Mouse (Mus musculus): Measurements from ENCODE around the gene Pkd1l1. TPM values are rescaled to one million over a fixed set of nuclear protein-coding genes. Genes with fewer than 3 reads are reported as not detected.

The Pkd1l1 gene
- total RNA-seq, 1 experiment = 0.58 TPM

DNA sequence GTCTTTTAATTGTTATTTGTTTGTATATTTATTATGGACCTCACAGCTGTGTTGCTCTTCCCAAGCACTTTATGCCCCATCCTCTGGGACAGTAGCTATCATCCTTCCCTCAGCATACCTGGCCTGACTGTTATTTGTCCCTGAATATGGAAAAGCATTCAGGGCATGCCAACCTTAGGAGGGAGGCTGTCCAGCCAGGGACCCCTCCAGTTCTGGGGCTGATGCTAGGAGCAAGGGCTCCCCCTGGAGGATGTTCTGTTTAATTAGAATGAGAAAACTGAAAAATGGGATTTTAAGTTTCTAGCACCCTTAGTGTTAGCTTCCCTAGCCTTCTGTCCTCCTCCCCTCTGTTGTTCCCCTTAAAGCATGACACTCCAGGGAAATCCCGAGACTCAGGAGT, 17.4 kb downstream of the Pkd1l1 start:
- Histone ChIP-seq H3K27ac (ENCODE audit: insufficient read depth, low read depth, low read length, poor library complexity, severe bottlenecking) (no peak overlapping the region), H3K9me3 (ENCODE audit: control insufficient read depth, insufficient read depth, low read depth, low read length) (no peaks in the 10 kb centered on the region), H3K4me3 (ENCODE audit: insufficient read depth in 1 of 2, low read depth in 1 of 2, low read length in 2 of 2, poor library complexity in 1 of 2, severe bottlenecking in 1 of 2) (no peak overlapping the region), H3K36me3 (ENCODE audit: control insufficient read depth, insufficient read depth, low read length, poor library complexity, severe bottlenecking) (no peaks in the 10 kb centered on the region), H3K9ac (ENCODE audit: insufficient read depth, low read depth, low read length, poor library complexity, severe bottlenecking) (no peak overlapping the region), H3K4me1 (ENCODE audit: control insufficient read depth in 2 of 2, insufficient read depth in 2 of 2, low read length in 2 of 2, poor library complexity in 1 of 2) (no peaks in the 10 kb centered on the region)
- peak; percentile 36 for DNase-seq (ENCODE audit: low read depth, low spot score)
- peak; percentile 65; the same call in 1 of the 2 replicates for TF ChIP-seq ZC3H11A (IDR thresholded peaks at IDR 0.05; ENCODE audit: borderline replicate concordance, low read depth, low read length)
- TF ChIP-seq HCFC1 (IDR thresholded peaks at IDR 0.05; ENCODE audit: borderline replicate concordance, insufficient read depth, low read length) = no peak
- in situ Hi-C loops (cut with MboI; ENCODE audit: low sequenced_read_pairs in 2 of 2, unreplicated experiment in 2 of 2) = loop anchor here (10.0 kb wide), 2 partner anchors 521 to 531 kb away; no protein-coding TSS in a partner anchor

DNA sequence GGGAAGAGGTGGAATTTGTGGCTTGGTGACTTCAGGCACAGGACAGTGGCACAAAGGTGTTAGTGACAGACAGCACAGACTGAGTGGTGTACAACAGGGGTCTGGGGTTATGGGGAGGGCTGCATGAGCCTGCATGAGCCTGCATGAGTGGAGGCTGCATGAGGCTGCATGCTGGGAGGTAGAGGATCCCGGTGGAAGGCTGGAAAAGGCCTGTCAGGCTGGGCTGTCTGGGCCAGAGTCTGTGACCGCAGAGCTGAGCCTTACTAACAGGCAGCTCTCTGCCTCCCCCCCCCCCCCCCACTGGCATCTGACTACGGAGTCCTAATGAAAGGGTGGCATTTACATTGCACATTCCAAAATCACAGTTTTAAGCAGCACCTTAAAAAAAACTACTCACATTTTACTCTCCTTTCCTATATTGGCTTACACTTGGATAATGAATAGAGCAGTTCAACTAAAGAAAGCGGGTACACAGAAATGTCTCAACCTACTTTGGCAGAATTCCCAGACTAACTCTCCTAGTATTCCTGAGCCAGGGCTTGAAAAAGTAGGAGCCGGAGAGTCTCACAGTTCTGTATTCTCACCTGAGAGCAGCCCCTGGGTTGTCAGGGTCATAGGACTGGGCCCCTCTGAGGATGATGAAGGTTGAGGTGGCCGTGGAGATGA, 23.2 kb downstream of the Pkd1l1 start:
- Histone ChIP-seq H3K4me1 (ENCODE audit: control insufficient read depth in 2 of 2, insufficient read depth in 2 of 2, low read length in 2 of 2, poor library complexity in 1 of 2) (no peaks in the 10 kb centered on the region), H3K9ac (ENCODE audit: insufficient read depth, low read depth, low read length, poor library complexity, severe bottlenecking) (no peak overlapping the region), H3K27ac (ENCODE audit: insufficient read depth, low read depth, low read length, poor library complexity, severe bottlenecking) (no peak overlapping the region), H3K4me3 (ENCODE audit: insufficient read depth in 1 of 2, low read depth in 1 of 2, low read length in 2 of 2, poor library complexity in 1 of 2, severe bottlenecking in 1 of 2) (no peak overlapping the region), H3K36me3 (ENCODE audit: control insufficient read depth, insufficient read depth, low read length, poor library complexity, severe bottlenecking) (no peaks in the 10 kb centered on the region), H3K9me3 (ENCODE audit: control insufficient read depth, insufficient read depth, low read depth, low read length) (no peaks in the 10 kb centered on the region)
- no peak for TF ChIP-seq ZNF384 (IDR thresholded peaks at IDR 0.05; ENCODE audit: low read depth, low read length)
- TF ChIP-seq MAFK (IDR thresholded peaks at IDR 0.05; ENCODE audit: insufficient read depth, low read depth, low read length) = no peak
- TF ChIP-seq CHD2 (IDR thresholded peaks at IDR 0.05; ENCODE audit: low read depth, low read length) = no peak
- TF ChIP-seq ZC3H11A (IDR thresholded peaks at IDR 0.05; ENCODE audit: borderline replicate concordance, low read depth, low read length) = no peak
- TF ChIP-seq HCFC1 (IDR thresholded peaks at IDR 0.05; ENCODE audit: borderline replicate concordance, insufficient read depth, low read length) = no peak
- in situ Hi-C loops (cut with MboI; ENCODE audit: low sequenced_read_pairs in 2 of 2, unreplicated experiment in 2 of 2) = loop anchor here (10.0 kb wide), 3 partner anchors 515 to 535 kb away; no protein-coding TSS in a partner anchor
- DNase-seq (ENCODE audit: low read depth, low spot score) = no peak

DNA sequence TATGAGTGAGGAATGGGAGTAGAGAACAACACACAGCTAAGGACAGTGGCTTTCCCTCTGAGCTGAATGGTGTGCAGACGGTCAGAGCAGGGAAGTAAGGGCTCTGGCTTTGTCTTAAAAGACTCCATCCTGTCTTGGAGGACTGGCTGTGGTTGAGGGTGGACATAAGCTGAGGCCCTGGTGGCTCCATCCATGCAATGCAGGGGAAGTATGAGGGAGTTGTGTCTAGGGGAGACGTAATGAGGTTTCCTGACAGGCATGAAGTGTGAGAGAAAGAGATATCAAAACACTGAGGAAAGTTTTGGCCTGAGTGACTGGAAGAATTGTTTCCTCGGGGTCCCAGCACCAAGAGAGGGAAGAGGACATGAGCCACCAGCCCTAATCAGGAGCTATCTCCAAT, 24.2 kb downstream of the Pkd1l1 start:
- Histone ChIP-seq H3K27ac (ENCODE audit: insufficient read depth, low read depth, low read length, poor library complexity, severe bottlenecking) (no peak overlapping the region), H3K9ac (ENCODE audit: insufficient read depth, low read depth, low read length, poor library complexity, severe bottlenecking) (no peak overlapping the region), H3K36me3 (ENCODE audit: control insufficient read depth, insufficient read depth, low read length, poor library complexity, severe bottlenecking) (no peaks in the 10 kb centered on the region), H3K9me3 (ENCODE audit: control insufficient read depth, insufficient read depth, low read depth, low read length) (no peaks in the 10 kb centered on the region), H3K4me3 (ENCODE audit: insufficient read depth in 1 of 2, low read depth in 1 of 2, low read length in 2 of 2, poor library complexity in 1 of 2, severe bottlenecking in 1 of 2) (no peak overlapping the region), H3K4me1 (ENCODE audit: control insufficient read depth in 2 of 2, insufficient read depth in 2 of 2, low read length in 2 of 2, poor library complexity in 1 of 2) (no peaks in the 10 kb centered on the region)
- TF ChIP-seq ZC3H11A (IDR thresholded peaks at IDR 0.05; ENCODE audit: borderline replicate concordance, low read depth, low read length) (no peak), HCFC1 (IDR thresholded peaks at IDR 0.05; ENCODE audit: borderline replicate concordance, insufficient read depth, low read length) (no peak), CHD2 (IDR thresholded peaks at IDR 0.05; ENCODE audit: low read depth, low read length) (no peak)
- in situ Hi-C loops (cut with MboI; ENCODE audit: low sequenced_read_pairs in 2 of 2, unreplicated experiment in 2 of 2) = loop anchor here in 1 of 2 experiments (10.0 kb wide), 1 partner anchor 534 kb away; no protein-coding TSS in a partner anchor
- no peak for DNase-seq (ENCODE audit: low read depth, low spot score)

DNA sequence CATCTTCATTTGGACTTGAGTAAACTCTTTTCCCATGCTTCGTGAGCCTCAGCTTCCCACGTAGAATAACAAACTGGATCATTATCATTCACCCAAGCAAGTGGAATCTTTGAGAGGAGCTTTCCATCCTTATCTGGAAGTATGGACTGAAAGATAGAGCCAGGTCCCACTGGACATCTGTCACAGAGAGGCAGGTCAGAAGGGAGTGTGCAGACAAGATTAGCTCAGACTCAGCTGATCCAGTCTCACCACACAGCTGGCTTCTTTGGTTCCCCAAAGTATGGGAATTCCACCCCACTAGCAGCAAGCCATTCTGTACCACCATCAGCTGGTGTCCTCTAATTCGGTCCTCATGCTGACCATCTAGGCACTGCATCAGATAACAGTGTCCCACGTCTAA, 29.0 kb downstream of the Pkd1l1 start:
- H3K4me1 ChIP-seq (ENCODE audit: control insufficient read depth in 2 of 2, insufficient read depth in 2 of 2, low read length in 2 of 2, poor library complexity in 1 of 2) = no peaks in the 10 kb centered on the region
- no peaks in the 10 kb centered on the region for H3K9me3 ChIP-seq (ENCODE audit: control insufficient read depth, insufficient read depth, low read depth, low read length)
- no peak overlapping the region for H3K27ac ChIP-seq (ENCODE audit: insufficient read depth, low read depth, low read length, poor library complexity, severe bottlenecking)
- H3K4me3 ChIP-seq (ENCODE audit: insufficient read depth in 1 of 2, low read depth in 1 of 2, low read length in 2 of 2, poor library complexity in 1 of 2, severe bottlenecking in 1 of 2) = no peak overlapping the region
- H3K9ac ChIP-seq (ENCODE audit: insufficient read depth, low read depth, low read length, poor library complexity, severe bottlenecking) = no peak overlapping the region
- in situ Hi-C loops (cut with MboI; ENCODE audit: low sequenced_read_pairs in 2 of 2, unreplicated experiment in 2 of 2) = loop anchor here in 1 of 2 experiments (10.0 kb wide), 1 partner anchor 529 kb away; no protein-coding TSS in a partner anchor
- H3K36me3 ChIP-seq (ENCODE audit: control insufficient read depth, insufficient read depth, low read length, poor library complexity, severe bottlenecking) = no peaks in the 10 kb centered on the region
- TF ChIP-seq CHD2 (IDR thresholded peaks at IDR 0.05; ENCODE audit: low read depth, low read length) = no peak
- no peak for TF ChIP-seq HCFC1 (IDR thresholded peaks at IDR 0.05; ENCODE audit: borderline replicate concordance, insufficient read depth, low read length)
- no peak for TF ChIP-seq MAFK (IDR thresholded peaks at IDR 0.05; ENCODE audit: insufficient read depth, low read depth, low read length)
- no peak for TF ChIP-seq ZC3H11A (IDR thresholded peaks at IDR 0.05; ENCODE audit: borderline replicate concordance, low read depth, low read length)
- no peak for TF ChIP-seq ZNF384 (IDR thresholded peaks at IDR 0.05; ENCODE audit: low read depth, low read length)
- no peak for DNase-seq (ENCODE audit: low read depth, low spot score)

All from ES-E14 (cell line).